Mouse (Mus musculus) bone marrow macrophage, adult 2 months (primary cell): ENCODE measurements around the gene Cmtm3. TPM values are rescaled to one million over a fixed set of nuclear protein-coding genes. Genes with fewer than 3 reads are reported as not detected.
A peak's percentile ranks its signal among the peaks of the same experiment; 100 is the strongest.

Source experiments
- H3K27ac ChIP-seq: 2 replicates; pipeline ENCODE4 v1.5.1; 2012; ENCODE audit warnings: low read depth, low read length; ENCODE audit not compliant: insufficient read depth
- H3K4me1 ChIP-seq: 2 replicates; pipeline ENCODE4 v1.6.1; 2012; ENCODE audit warnings: low read length; ENCODE audit not compliant: control insufficient read depth, insufficient read depth
- H3K4me3 ChIP-seq: 2 replicates; pipeline ENCODE4 v1.5.1; 2012; ENCODE audit warnings: mild to moderate bottlenecking, low read length, moderate library complexity; ENCODE audit not compliant: insufficient read depth
- CTCF ChIP-seq: IDR thresholded peaks from 2 replicates; pipeline ENCODE4 v1.5.1; 2012; ENCODE audit warnings: low read depth, mild to moderate bottlenecking, low read length, moderate library complexity
- POLR2A ChIP-seq: IDR thresholded peaks from 2 replicates; pipeline ENCODE4 v1.6.1; 2012; ENCODE audit warnings: mild to moderate bottlenecking, low read depth, low read length, borderline replicate concordance
- polyA plus RNA-seq: library from polyadenylated mRNA; stranded (reverse); fragments of >200 nt; gene quantifications from 2 replicates; pipeline ENCODE4 v1.2.4, GENCODE M21; 2012; ENCODE audit not compliant: missing spikeins, insufficient read depth, insufficient read length

Cmtm3 gene
- polyA plus RNA-seq, 1 experiment, result 227 TPM

GRCm38 (mm10) chr8:104383296-104383695 lies 44.1 kb downstream of the Cmtm3 start:
- no peak overlapping the region; the same call in 1 of the 2 replicates for H3K4me3 ChIP-seq
- peak overlapping the region; percentile 82 for H3K27ac ChIP-seq
- TF ChIP-seq POLR2A (no peak), CTCF (no peak)
- H3K4me1 ChIP-seq, result peaks cover 32% of the 10 kb centered on the region

DNA sequence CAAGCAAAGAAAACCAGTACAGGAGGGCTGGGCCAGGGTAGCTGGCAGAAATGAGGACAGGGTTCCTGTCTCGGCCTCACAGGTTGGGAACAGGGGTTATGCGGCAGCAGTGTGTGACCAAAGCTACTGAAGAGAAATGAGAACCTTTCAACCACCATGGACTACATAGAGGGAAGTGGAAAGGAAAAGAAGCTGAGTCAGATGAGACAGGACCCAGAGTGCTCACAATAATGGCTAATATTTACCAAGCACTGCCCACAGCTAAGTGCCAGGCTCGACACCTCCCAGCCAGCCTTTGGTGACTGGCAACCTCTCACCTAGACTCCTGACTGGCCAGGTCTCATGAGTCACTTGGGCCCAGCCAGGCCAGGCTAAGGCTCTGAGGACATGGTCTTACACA lies 44.8 kb downstream of the Cmtm3 start:
- peak overlapping the region; percentile 40 for H3K4me3 ChIP-seq
- TF ChIP-seq POLR2A (no peak), CTCF (no peak)
- peak overlapping the region; percentile 82 for H3K27ac ChIP-seq
- H3K4me1 ChIP-seq, result peaks cover 32% of the 10 kb centered on the region

DNA sequence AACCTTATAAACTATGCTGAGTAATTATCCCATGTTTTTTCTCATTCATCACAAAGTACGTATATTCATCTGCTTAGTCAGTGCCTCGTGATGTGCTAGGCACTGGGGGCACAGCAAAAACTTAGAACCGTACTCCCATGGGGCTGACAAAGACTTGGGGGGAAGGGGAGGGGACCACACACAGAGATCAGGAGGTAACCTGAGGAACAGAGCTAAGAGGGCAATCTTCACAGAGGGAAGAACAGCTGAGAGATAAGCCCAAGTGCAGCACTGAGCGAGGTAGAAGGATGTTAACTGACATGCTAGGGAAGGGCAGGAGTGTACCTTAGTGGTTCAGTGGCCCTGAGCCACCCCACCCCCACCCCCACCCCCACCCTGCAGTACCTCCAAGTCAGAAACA lies 47.5 kb downstream of the Cmtm3 start:
- Histone ChIP-seq H3K4me3 (no peak overlapping the region), H3K27ac (no peak overlapping the region), H3K4me1 (peaks cover 32% of the 10 kb centered on the region)
- TF ChIP-seq POLR2A (no peak), CTCF (no peak)

- H3K4me1 ChIP-seq, result peaks cover 31% of the 10 kb centered on the region
- H3K27ac ChIP-seq, result no peak overlapping the region
- no peak overlapping the region for H3K4me3 ChIP-seq
- TF ChIP-seq POLR2A, result no peak
- no peak for TF ChIP-seq CTCF
Measured at GRCm38 (mm10) chr8:104387501-104387900, 48.3 kb downstream of the Cmtm3 start.

- no peak for TF ChIP-seq POLR2A
- no peak for TF ChIP-seq CTCF
- no peak overlapping the region for H3K27ac ChIP-seq
- H3K4me3 ChIP-seq, result no peak overlapping the region
- peaks cover 27% of the 10 kb centered on the region for H3K4me1 ChIP-seq
Measured at GRCm38 (mm10) chr8:104387980-104388379, 48.8 kb downstream of the Cmtm3 start.

DNA sequence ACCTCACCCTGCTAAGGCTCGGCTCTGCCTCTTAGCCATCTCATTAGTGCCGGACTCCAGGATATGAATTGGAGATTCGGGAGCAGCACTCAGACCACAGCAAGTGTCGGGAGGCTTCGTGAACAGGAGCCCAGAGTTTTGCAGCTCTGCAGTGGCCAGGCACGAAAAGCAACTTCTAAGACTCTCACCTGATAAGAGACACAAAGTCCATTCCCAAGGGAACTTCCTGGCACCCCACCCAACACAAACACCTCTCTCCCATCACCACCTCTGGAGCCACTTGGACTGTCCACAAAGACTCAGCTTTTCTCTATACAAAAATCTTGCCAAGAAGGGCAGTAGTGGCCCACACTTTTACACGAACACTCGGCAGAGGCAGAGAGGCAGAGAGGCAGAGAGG lies 51.0 kb downstream of the Cmtm3 start:
- H3K4me3 ChIP-seq, result no peak overlapping the region
- TF ChIP-seq CTCF, result no peak
- TF ChIP-seq POLR2A, result no peak
- no peak overlapping the region for H3K27ac ChIP-seq
- H3K4me1 ChIP-seq, result peaks cover 26% of the 10 kb centered on the region

GRCm38 (mm10) chr8:104393139-104393538 lies 53.9 kb downstream of the Cmtm3 start:
- no peak for TF ChIP-seq POLR2A
- Histone ChIP-seq H3K4me3 (no peak overlapping the region), H3K27ac (no peak overlapping the region), H3K4me1 (peaks cover 14% of the 10 kb centered on the region)

GRCm38 (mm10) chr8:104393767-104394166 lies 54.6 kb downstream of the Cmtm3 start:
- TF ChIP-seq CTCF, result no peak
- TF ChIP-seq POLR2A, result no peak
- Histone ChIP-seq H3K27ac (no peak overlapping the region), H3K4me3 (no peak overlapping the region), H3K4me1 (peaks cover 14% of the 10 kb centered on the region)

GRCm38 (mm10) chr8:104394801-104395702 lies 55.8 kb downstream of the Cmtm3 start:
- TF ChIP-seq CTCF (no peak), POLR2A (no peak)
- Histone ChIP-seq H3K4me1 (peaks cover 14% of the 10 kb centered on the region), H3K4me3 (peak overlapping the region; percentile 94), H3K27ac (0 out of 2 replicates have a peak overlapping the region, but pooled peaks have one; percentile 5)

DNA sequence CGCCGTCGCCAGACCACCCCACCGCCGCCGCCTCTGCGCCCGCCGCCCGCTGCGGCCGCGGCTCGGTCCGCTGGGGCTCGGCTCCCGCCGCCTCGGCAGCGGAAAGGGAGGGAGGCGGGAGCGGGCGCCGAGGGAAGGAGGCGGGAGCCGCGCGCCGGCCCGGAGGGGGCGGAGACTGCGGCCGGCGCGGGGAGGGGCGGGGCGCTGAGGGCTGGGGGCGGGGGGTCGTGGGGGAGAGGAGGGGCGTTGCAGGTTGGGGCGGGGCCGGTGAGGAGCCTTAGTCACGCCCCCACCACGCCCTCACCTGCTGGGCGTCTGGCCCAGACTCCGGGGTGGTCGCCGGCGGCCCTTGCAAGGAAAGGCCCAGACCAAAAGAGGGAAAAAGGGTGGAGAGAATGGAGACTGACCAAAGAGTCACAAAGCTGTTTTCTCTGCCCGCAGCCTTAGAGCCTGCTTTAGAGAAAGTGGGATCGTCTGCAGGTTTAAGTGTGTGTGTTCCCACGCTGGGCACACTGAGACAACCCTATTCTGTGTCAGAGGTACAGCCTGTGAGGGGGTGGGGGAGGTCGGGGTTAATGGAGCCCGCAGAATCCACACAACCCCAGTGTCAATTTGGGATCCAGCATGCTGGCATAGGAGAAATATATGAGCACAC lies 56.6 kb downstream of the Cmtm3 start, which contains the start of gene Cmtm4:
TSS of gene Cmtm4 (minus strand) at position 105 of the 655 bp plus-strand sequence.
- TF ChIP-seq CTCF, result no peak
- H3K4me3 ChIP-seq, result peak within 1 kb of the TSS; percentile 94
- 0 out of 2 replicates have a peak within 1 kb of the TSS, but pooled peaks have one; percentile 5 for H3K27ac ChIP-seq
- H3K4me1 ChIP-seq, result peaks cover 14% of the 10 kb centered on the region

Other genes with a start within 250 kb of the Cmtm3 start
- gene Cdh5, start 237.8 kb upstream of the Cmtm3 start, polyA plus RNA-seq, result 0.19 TPM in 1 of 2 replicates, not detected in the other
- gene Bean1, start 169.0 kb upstream of the Cmtm3 start, polyA plus RNA-seq, result 0.25 TPM in 1 of 2 replicates, not detected in the other
- gene Tk2, start 90.9 kb upstream of the Cmtm3 start, polyA plus RNA-seq, result 52.1 and 58.4 TPM in 2 replicates
- 63.5 and 67.8 TPM in 2 replicates for gene Cklf, start 88.5 kb upstream of the Cmtm3 start, polyA plus RNA-seq
- not detected in 2 replicates for gene Cmtm2a, start 46.2 kb upstream of the Cmtm3 start, polyA plus RNA-seq
- gene Gm45711, start 29.3 kb upstream of the Cmtm3 start, polyA plus RNA-seq, result not detected in 2 replicates
- gene Cmtm1, start 29.3 kb upstream of the Cmtm3 start, polyA plus RNA-seq, result not detected in 2 replicates
- not detected in 2 replicates for gene Gm11020, start 17.8 kb upstream of the Cmtm3 start, polyA plus RNA-seq
- gene Cmtm2b, start 17.2 kb upstream of the Cmtm3 start, polyA plus RNA-seq, result not detected in 2 replicates
- gene Cmtm4, start 56.4 kb downstream of the Cmtm3 start, polyA plus RNA-seq, result 12.2 and 12.3 TPM in 2 replicates
- gene Dync1li2, start 103.6 kb downstream of the Cmtm3 start, polyA plus RNA-seq, result 60.7 and 65.3 TPM in 2 replicates
- gene Terb1, start 170.5 kb downstream of the Cmtm3 start, polyA plus RNA-seq, result not detected in 2 replicates
- gene Nae1, start 195.2 kb downstream of the Cmtm3 start, polyA plus RNA-seq, result 39.6 and 41.0 TPM in 2 replicates
- gene Car7, start 195.3 kb downstream of the Cmtm3 start, polyA plus RNA-seq, result 0.72 and 1.7 TPM in 2 replicates